Mouse (Mus musculus): ENCODE measurements around the gene Tspan5.

Tspan5 gene

GRCm38 (mm10) chr3:138876418-138876817 lies 134.4 kb downstream of the Tspan5 start:
- no peak for DNase-seq (ENCODE audit: low spot score in 2 of 2)

DNA sequence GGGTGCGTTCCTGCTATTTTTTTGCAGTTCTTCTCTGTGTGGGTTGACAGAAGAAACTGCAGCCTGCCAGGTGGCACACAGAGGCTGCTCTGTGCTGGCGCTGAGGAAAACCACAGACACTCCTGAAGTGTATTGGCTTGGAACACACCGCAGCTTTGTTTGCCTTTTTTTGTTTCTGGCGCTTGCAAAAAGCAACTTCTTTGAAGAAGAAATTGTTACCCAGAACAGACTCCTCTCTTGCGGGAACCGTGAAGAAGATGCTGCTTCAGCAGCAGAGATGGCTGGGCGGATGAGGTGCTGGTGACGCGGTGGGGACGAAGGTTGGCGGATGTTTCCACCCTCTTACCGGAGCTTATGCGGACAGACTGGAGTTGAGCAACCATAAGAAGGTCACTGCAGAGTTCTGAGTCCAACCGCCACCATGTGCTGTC lies 135.0 kb downstream of the Tspan5 start:
- DNase-seq (ENCODE audit: low spot score in 2 of 2), result no peak

- DNase-seq (ENCODE audit: low spot score in 2 of 2), result no peak
Observed at GRCm38 (mm10) chr3:138877741-138878140, 135.7 kb downstream of the Tspan5 start.

- no peak for DNase-seq (ENCODE audit: low spot score in 2 of 2)
Observed at GRCm38 (mm10) chr3:138880999-138881724, 139.2 kb downstream of the Tspan5 start.

DNA sequence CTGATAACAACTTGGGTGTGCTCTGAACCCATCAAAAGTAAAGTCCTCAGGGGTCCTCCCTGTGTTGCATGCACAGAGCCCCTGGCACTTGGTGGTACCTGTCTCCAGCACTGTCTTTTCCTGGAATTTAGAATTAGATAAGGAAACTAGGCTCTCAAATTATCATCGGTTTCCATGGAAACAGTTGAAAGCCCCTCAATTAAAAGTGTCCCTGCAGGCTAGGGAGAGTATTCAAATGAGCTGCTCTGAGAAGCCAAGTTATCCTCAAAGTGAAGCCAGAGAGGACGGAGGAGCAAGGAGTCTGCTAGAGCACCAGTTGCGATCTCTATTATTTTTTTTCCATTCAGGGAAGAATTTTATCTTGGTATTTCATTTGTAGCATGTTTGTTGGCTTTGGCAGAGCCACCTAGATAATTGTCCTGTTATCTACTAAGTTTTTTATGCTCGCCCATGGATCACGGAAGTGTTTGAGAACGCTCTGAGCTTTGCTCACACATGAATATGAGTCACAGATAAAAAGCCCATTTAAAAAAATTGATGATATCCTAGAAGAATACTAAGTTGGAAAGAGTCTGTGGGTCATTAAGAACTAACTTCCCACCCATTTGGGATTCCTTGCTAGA lies 139.8 kb downstream of the Tspan5 start:
- peak; percentile 20 to 28 for DNase-seq (ENCODE audit: low spot score in 2 of 2)

- DNase-seq (ENCODE audit: low spot score in 2 of 2), result no peak
Observed at GRCm38 (mm10) chr3:138886121-138886520, 144.1 kb downstream of the Tspan5 start.

DNA sequence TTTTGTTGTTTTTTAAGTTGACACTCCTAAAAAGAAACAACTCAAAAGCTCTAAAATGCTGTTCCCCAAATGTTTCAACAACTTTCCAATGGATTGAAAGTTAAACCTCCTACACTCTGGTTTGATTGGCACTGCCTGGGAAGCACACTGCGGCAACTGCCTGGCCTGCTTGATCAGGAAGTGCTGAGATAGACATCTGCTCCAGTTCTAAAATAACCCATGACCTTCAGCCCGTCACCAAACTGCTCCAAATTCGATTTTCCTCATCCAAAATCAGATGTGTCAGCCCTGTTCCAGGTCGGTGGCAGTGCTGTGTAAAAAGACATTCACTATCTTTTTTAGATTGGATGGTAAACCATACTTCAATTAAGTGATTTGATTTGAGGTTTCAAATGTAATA lies 147.2 kb downstream of the Tspan5 start:
- peak in 1 of 2 experiments; percentile 11 for DNase-seq (ENCODE audit: low spot score in 2 of 2)

- DNase-seq (ENCODE audit: low spot score in 2 of 2), result no peak
Observed at GRCm38 (mm10) chr3:138889769-138890295, 147.8 kb downstream of the Tspan5 start.

DNA sequence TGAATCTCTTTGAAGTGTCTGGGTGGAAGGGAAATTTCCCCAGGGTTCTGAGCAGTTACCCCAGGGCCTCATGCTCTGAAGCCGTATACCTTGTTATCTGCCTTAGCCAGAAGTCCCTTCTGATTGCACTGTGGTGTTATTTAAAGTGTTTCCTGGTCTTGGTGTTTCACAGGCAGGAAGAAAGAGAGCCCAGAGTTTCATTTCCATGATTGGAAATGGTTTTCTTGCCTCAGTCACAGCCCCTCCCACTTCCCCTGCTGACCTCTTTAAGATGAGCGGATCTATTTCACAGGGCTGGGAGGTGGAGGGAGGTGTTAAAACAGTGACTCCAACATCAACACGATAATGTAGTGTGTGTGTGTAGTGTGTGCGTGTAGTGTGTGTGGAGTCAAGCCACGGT lies 151.5 kb downstream of the Tspan5 start:
- peak in 1 of 2 experiments; percentile 11 for DNase-seq (ENCODE audit: low spot score in 2 of 2)

DNA sequence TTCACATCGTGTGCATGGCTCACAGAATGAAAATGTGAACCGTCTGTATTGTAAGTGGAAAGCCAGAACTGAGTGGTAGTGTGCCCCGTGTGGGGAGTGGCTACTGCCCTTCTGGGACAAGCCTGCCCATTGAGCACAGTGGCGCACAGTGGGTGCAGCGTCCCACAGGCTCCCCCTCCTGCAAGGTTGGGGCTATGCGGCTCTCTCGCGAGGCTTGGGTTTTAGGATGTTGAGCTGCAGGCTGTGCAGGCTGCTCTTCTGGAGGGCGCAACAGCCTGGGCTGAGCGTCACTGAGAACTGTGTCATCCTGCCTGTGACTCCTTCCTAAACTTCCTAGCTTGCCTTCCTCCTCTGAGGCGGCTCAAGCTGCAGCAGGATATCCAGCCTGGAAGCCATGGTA lies 155.5 kb downstream of the Tspan5 start:
- no peak for DNase-seq (ENCODE audit: low spot score in 2 of 2)

DNA sequence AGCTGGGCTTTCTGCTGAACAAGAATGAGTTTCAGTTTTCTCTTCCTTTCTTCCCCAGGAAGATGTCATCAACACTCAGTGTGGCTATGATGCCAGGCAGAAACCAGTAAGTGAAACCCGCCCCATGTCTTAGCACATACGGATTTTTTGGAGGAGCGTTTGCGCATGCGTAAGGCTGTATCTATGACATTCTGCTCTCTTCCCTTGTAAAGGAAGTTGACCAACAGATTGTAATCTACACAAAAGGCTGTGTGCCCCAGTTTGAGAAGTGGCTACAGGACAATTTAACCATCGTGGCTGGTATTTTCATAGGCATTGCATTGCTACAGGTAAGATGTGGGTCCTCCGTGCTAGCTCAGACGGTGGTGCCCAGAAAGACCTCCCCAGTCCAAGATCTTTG lies 156.1 kb downstream of the Tspan5 start:
- DNase-seq (ENCODE audit: low spot score in 2 of 2), result no peak

DNA sequence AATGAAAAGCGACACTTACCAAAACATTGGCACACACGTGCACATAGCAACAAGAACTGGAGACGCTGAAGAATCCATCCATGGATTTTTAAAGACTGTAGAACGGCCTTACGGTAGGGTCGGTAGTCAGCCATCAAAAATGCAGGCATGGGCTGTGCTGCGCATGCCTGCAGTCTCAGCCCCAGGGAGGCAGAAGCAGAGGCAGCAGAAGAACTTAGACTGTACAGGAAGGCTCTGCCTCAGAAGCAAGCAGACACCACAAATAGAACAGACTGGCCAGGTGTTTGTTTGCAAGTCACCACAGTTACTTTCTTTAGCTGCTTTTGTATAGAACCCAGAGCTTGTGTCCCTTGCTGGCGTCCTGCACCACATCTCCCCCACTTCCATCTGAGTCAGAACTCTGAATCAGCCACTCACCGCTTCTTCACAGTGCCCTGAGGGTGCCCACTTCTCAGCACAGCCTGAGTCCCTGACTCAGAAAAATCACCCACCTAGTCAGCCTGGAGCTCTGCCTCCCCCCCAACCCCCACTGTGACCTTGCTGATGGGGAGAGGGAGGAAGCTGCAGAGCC lies 158.7 kb downstream of the Tspan5 start:
- no peak for DNase-seq (ENCODE audit: low spot score in 2 of 2)

GRCm38 (mm10) chr3:138905678-138906077 lies 163.7 kb downstream of the Tspan5 start:
- peak; percentile 45 to 46 for DNase-seq (ENCODE audit: low spot score in 2 of 2)

GRCm38 (mm10) chr3:138906112-138906880 lies 164.3 kb downstream of the Tspan5 start:
- peak; percentile 50 to 61 for DNase-seq (ENCODE audit: low spot score in 2 of 2)

DNA sequence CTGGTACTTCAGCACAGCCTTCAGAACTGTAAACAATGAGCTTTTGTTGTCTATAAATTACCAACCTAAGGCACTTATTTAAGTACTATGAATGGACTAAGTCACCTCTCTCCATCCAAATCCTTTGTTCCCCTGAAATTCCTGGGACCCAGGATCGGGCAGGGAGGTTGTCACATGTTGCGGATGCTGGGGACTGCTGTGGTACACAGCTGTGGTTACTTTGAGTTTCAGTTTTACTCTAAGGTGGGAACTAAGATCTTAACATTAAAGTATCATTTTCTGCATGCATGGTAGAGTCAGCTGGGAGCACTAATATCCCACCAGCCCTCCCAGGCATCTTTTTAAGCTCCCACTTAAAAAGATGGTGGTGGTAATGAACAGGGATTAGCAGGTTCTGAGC lies 167.3 kb downstream of the Tspan5 start:
- DNase-seq (ENCODE audit: low spot score in 2 of 2), result no peak

DNA sequence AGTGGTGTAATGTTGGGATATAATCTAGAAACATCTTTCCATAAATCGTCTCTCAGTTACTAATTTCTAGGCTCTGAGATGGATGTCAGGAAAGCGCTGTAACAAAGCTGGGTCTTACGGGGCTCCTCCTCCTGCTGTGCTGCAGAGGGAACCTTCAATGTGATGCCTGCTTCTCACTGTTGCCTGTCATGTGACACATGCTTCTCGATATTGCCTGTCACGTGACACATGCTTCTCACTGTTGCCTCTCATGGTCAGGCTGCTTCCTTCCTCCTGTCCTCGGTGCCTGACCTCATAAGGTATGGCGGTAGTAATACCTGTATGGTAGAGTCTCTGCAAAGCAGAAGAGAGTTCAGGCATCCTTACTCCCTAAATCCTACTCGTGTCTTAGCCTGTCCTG lies 170.5 kb downstream of the Tspan5 start:
- DNase-seq (ENCODE audit: low spot score in 2 of 2), result no peak

GRCm38 (mm10) chr3:138914626-138915288 lies 172.8 kb downstream of the Tspan5 start:
- no peak for DNase-seq (ENCODE audit: low spot score in 2 of 2)

- no peak for DNase-seq (ENCODE audit: low spot score in 2 of 2)
Observed at GRCm38 (mm10) chr3:138916591-138916990, 174.6 kb downstream of the Tspan5 start.

- DNase-seq (ENCODE audit: low spot score in 2 of 2), result no peak
Observed at GRCm38 (mm10) chr3:138917016-138917415, 175.0 kb downstream of the Tspan5 start.

GRCm38 (mm10) chr3:138918241-138918640 lies 176.2 kb downstream of the Tspan5 start:
- DNase-seq (ENCODE audit: low spot score in 2 of 2), result peak; percentile 15 to 33

DNA sequence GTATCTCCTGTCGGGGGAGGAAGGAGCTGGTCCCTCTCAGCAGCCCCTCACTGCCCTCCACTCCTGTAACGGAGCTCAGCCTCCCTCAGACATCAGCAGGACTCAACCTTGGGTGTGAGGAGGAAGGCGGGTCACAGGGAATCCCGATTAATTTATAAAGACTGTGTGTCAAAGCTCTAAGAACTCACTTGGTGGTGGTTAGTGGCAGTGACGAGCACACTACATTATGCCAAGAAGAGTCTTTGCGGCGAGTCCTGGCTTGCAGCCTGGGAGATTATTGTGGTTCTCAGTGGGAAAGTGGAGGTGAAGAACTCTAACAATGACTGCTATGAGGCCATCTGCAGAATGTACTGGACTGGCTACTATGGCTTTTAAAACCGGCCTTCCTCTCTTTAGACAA lies 184.2 kb downstream of the Tspan5 start:
- no peak for DNase-seq (ENCODE audit: low spot score in 2 of 2)

GRCm38 (mm10) chr3:138927437-138927836 lies 185.4 kb downstream of the Tspan5 start:
- no peak for DNase-seq (ENCODE audit: low spot score in 2 of 2)

Data from heart, adult 9 months (tissue).